Mouse (Mus musculus) heart, embryonic 12.5 days (tissue): ENCODE data around the gene Wars. TPM values are rescaled to one million over a fixed set of nuclear protein-coding genes. Genes with fewer than 3 reads are reported as not detected.
A peak's percentile ranks its signal among the peaks of the same experiment; 100 is the strongest.

Source experiments
- ATAC-seq: fragments of 200-750 bp; cut with Nextera tagmentation; 2 replicates; pipeline ENCODE4 v1.8.0; 2017; ENCODE audit warnings: moderate TSS enrichment, moderate library complexity; ENCODE audit not compliant: insufficient number of reproducible peaks, low FRiP score
- H3K27ac ChIP-seq: fragments of 300-500 bp; sonication (generic); 2 replicates; pipeline ENCODE4 v1.5.1; 2016; ENCODE audit warnings: mild to moderate bottlenecking, moderate library complexity; ENCODE audit not compliant: poor library complexity, severe bottlenecking
- H3K27me3 ChIP-seq: fragments of 300-500 bp; sonication (generic); replicated peaks from 2 replicates; pipeline ENCODE4 v1.6.1; 2016; ENCODE audit warnings: mild to moderate bottlenecking, moderate library complexity
- H3K36me3 ChIP-seq: fragments of 300-500 bp; sonication (generic); 2 replicates; pipeline ENCODE4 v1.6.1; 2016; ENCODE audit warnings: mild to moderate bottlenecking, moderate library complexity
- H3K4me1 ChIP-seq: fragments of 300-500 bp; sonication (generic); replicated peaks from 2 replicates; pipeline ENCODE4 v1.6.1; 2016; ENCODE audit warnings: mild to moderate bottlenecking
- H3K4me2 ChIP-seq: fragments of 300-500 bp; sonication (generic); 2 replicates; pipeline ENCODE4 v1.6.1; 2016; ENCODE audit warnings: mild to moderate bottlenecking, moderate library complexity
- H3K4me3 ChIP-seq: fragments of 300-500 bp; sonication (generic); 2 replicates; pipeline ENCODE4 v1.5.1; 2016; ENCODE audit warnings: mild to moderate bottlenecking
- H3K9ac ChIP-seq: fragments of 300-500 bp; sonication (generic); 2 replicates; pipeline ENCODE4 v1.6.1; 2016; ENCODE audit warnings: mild to moderate bottlenecking, moderate library complexity
- H3K9me3 ChIP-seq: fragments of 300-500 bp; sonication (generic); replicated peaks from 2 replicates; pipeline ENCODE4 v1.6.1; 2016; ENCODE audit warnings: mild to moderate bottlenecking, moderate library complexity
- WGBS: fragments of 180-500 bp; shearing (Covaris S2); methylation state at CpG from one replicate; pipeline ENCODE4 v1.1.7; 2016; 5-methylcytosine and 5-hydroxymethylcytosine counted together
- polyA plus RNA-seq: library from polyadenylated mRNA; unstranded; fragments of >200 nt; fragmentation: Nextera tagmentation; extraction: Ambion mirVana; gene quantifications from 2 replicates; pipeline ENCODE4 v1.2.1, GENCODE M21; 2016

Wars gene
- polyA plus RNA-seq, 1 experiment from 2014 or later = 71.5 TPM

- Histone ChIP-seq H3K4me2 (no peak overlapping the region), H3K27me3 (no peaks in the 10 kb centered on the region), H3K4me3 (no peak overlapping the region), H3K36me3 (no peaks in the 10 kb centered on the region), H3K9ac (no peak overlapping the region), H3K4me1 (0 out of 2 replicates have a peak, but pooled peaks cover 6% of the 10 kb centered on the region), H3K27ac (no peak overlapping the region), H3K9me3 (no peaks in the 10 kb centered on the region)
- WGBS = 52% methylated on average over 3 of the region's 3 CpGs
- no peak for ATAC-seq
Observed at GRCm38 (mm10) chr12:108929475-108929874, 35.5 kb upstream of the Wars start.

- Histone ChIP-seq H3K27ac (no peak overlapping the region), H3K9me3 (no peaks in the 10 kb centered on the region), H3K4me2 (no peak overlapping the region), H3K4me1 (0 out of 2 replicates have a peak, but pooled peaks cover 6% of the 10 kb centered on the region), H3K36me3 (no peaks in the 10 kb centered on the region), H3K4me3 (no peak overlapping the region), H3K9ac (no peak overlapping the region), H3K27me3 (no peaks in the 10 kb centered on the region)
- ATAC-seq = no peak
- WGBS = 73% methylated on average over 2 of the region's 2 CpGs
Observed at GRCm38 (mm10) chr12:108928249-108928648, 34.3 kb upstream of the Wars start.

- Histone ChIP-seq H3K36me3 (no peaks in the 10 kb centered on the region), H3K4me1 (0 out of 2 replicates have a peak, but pooled peaks cover 6% of the 10 kb centered on the region), H3K9ac (no peak overlapping the region), H3K9me3 (no peaks in the 10 kb centered on the region), H3K27me3 (no peaks in the 10 kb centered on the region), H3K4me3 (no peak overlapping the region), H3K4me2 (no peak overlapping the region), H3K27ac (no peak overlapping the region)
- WGBS = 79% methylated on average over 8 of the region's 11 CpGs
- ATAC-seq = no peak
Observed at GRCm38 (mm10) chr12:108926606-108927111, 32.7 kb upstream of the Wars start.

- 52% methylated on average over 4 of the region's 4 CpGs for WGBS
- Histone ChIP-seq H3K9me3 (0 out of 2 replicates have a peak, but pooled peaks cover 3% of the 10 kb centered on the region), H3K9ac (no peak overlapping the region), H3K27ac (no peak overlapping the region), H3K36me3 (peaks cover 4% of the 10 kb centered on the region; the same call in 1 of the 2 replicates), H3K4me2 (no peak overlapping the region), H3K27me3 (no peaks in the 10 kb centered on the region), H3K4me1 (no peaks in the 10 kb centered on the region), H3K4me3 (no peak overlapping the region)
- ATAC-seq = no peak
Observed at GRCm38 (mm10) chr12:108918753-108919152, 24.8 kb upstream of the Wars start.

- Histone ChIP-seq H3K4me2 (no peak overlapping the region), H3K36me3 (peaks cover 4% of the 10 kb centered on the region; the same call in 1 of the 2 replicates), H3K9ac (no peak overlapping the region), H3K27me3 (no peaks in the 10 kb centered on the region), H3K4me3 (no peak overlapping the region), H3K9me3 (0 out of 2 replicates have a peak, but pooled peaks cover 3% of the 10 kb centered on the region), H3K27ac (no peak overlapping the region), H3K4me1 (no peaks in the 10 kb centered on the region)
- ATAC-seq = no peak
- 72% methylated on average over 9 of the region's 9 CpGs for WGBS
Observed at GRCm38 (mm10) chr12:108917509-108917908, 23.5 kb upstream of the Wars start.

GRCm38 (mm10) chr12:108916447-108917042 is 22.6 kb upstream of the Wars start:
- H3K9me3 ChIP-seq = 0 out of 2 replicates have a peak, but pooled peaks cover 3% of the 10 kb centered on the region
- H3K27me3 ChIP-seq = no peaks in the 10 kb centered on the region
- H3K9ac ChIP-seq = no peak overlapping the region
- 76% methylated on average over 7 of the region's 7 CpGs for WGBS
- no peak overlapping the region for H3K4me2 ChIP-seq
- no peak overlapping the region for H3K4me3 ChIP-seq
- no peaks in the 10 kb centered on the region for H3K4me1 ChIP-seq
- H3K27ac ChIP-seq = no peak overlapping the region
- ATAC-seq = no peak
- H3K36me3 ChIP-seq = peaks cover 4% of the 10 kb centered on the region; the same call in 1 of the 2 replicates

- Histone ChIP-seq H3K4me2 (no peak overlapping the region), H3K4me1 (no peaks in the 10 kb centered on the region), H3K4me3 (no peak overlapping the region), H3K9ac (no peak overlapping the region), H3K9me3 (0 out of 2 replicates have a peak, but pooled peaks cover 3% of the 10 kb centered on the region), H3K27me3 (no peaks in the 10 kb centered on the region), H3K36me3 (peaks cover 4% of the 10 kb centered on the region; the same call in 1 of the 2 replicates), H3K27ac (no peak overlapping the region)
- WGBS = 32% methylated on average over 6 of the region's 6 CpGs
- no peak for ATAC-seq
Observed at GRCm38 (mm10) chr12:108915893-108916292, 21.9 kb upstream of the Wars start.

GRCm38 (mm10) chr12:108914709-108915340 is 20.9 kb upstream of the Wars start:
- Histone ChIP-seq H3K27me3 (no peaks in the 10 kb centered on the region), H3K9ac (peak overlapping the region; percentile 13; the same call in 1 of the 2 replicates), H3K4me2 (no peak overlapping the region), H3K36me3 (peaks cover 1% of the 10 kb centered on the region; the same call in 1 of the 2 replicates), H3K9me3 (0 out of 2 replicates have a peak, but pooled peaks cover under 1% of the 10 kb centered on the region), H3K4me1 (no peaks in the 10 kb centered on the region), H3K4me3 (no peak overlapping the region), H3K27ac (no peak overlapping the region)
- ATAC-seq = no peak
- WGBS = 79% methylated on average over 12 of the region's 12 CpGs

- Histone ChIP-seq H3K4me2 (no peak overlapping the region), H3K4me1 (no peaks in the 10 kb centered on the region), H3K27ac (no peak overlapping the region), H3K4me3 (no peak overlapping the region), H3K9me3 (no peaks in the 10 kb centered on the region), H3K27me3 (no peaks in the 10 kb centered on the region), H3K36me3 (no peaks in the 10 kb centered on the region), H3K9ac (no peak overlapping the region)
- WGBS = 68% methylated on average over 3 of the region's 3 CpGs
- ATAC-seq = no peak
Observed at GRCm38 (mm10) chr12:108914198-108914597, 20.2 kb upstream of the Wars start.

GRCm38 (mm10) chr12:108912442-108912841 is 18.5 kb upstream of the Wars start:
- H3K9me3 ChIP-seq = no peaks in the 10 kb centered on the region
- ATAC-seq = no peak
- no peak overlapping the region for H3K9ac ChIP-seq
- no peaks in the 10 kb centered on the region for H3K36me3 ChIP-seq
- no peaks in the 10 kb centered on the region for H3K4me1 ChIP-seq
- no peak overlapping the region for H3K4me3 ChIP-seq
- H3K4me2 ChIP-seq = no peak overlapping the region
- WGBS = 79% methylated on average over 2 of the region's 2 CpGs
- H3K27me3 ChIP-seq = no peaks in the 10 kb centered on the region
- no peak overlapping the region for H3K27ac ChIP-seq

GRCm38 (mm10) chr12:108909846-108910433 is 16.0 kb upstream of the Wars start:
- Histone ChIP-seq H3K36me3 (no peaks in the 10 kb centered on the region), H3K4me2 (no peak overlapping the region), H3K4me1 (no peaks in the 10 kb centered on the region), H3K9me3 (no peaks in the 10 kb centered on the region), H3K27me3 (0 out of 2 replicates have a peak, but pooled peaks cover 4% of the 10 kb centered on the region), H3K4me3 (no peak overlapping the region), H3K27ac (no peak overlapping the region), H3K9ac (no peak overlapping the region)
- WGBS = 84% methylated on average over 8 of the region's 8 CpGs
- no peak for ATAC-seq
